Mouse (Mus musculus) thymus, adult 2 months (tissue): ENCODE measurements around the gene Tapbp.

Source experiments
- CTCF ChIP-seq: fragments of 200-500 bp; IDR thresholded peaks from 2 replicates; pipeline ENCODE4 v1.5.1; 2012; ENCODE audit warnings: mild to moderate bottlenecking, control low read depth, low read length, moderate library complexity, borderline replicate concordance; ENCODE audit not compliant: control insufficient read depth, poor library complexity, insufficient read depth; ENCODE audit errors: extremely low read depth
- POLR2A ChIP-seq: fragments of 200-500 bp; IDR thresholded peaks from 2 replicates; pipeline ENCODE4 v1.6.1; 2012; ENCODE audit warnings: mild to moderate bottlenecking, low read length, control low read depth, moderate library complexity; ENCODE audit not compliant: control insufficient read depth, poor library complexity, insufficient read depth; ENCODE audit errors: extremely low read depth

GRCm38 (mm10) chr17:33948090-33948904 lies 32.6 kb downstream of the Tapbp start:
- TF ChIP-seq POLR2A: no peak
- no peak for TF ChIP-seq CTCF
